Mouse (Mus musculus): ENCODE data around the gene Fbxo39.

Fbxo39 gene

GRCm38 (mm10) chr11:72314151-72314895, at the start of gene Fbxo39:
TSS of gene Fbxo39 (plus strand) at chr11:72314444.
- DNase-seq (ENCODE audit: low spot score): no peak

- no peak for DNase-seq (ENCODE audit: low spot score)
Measured at GRCm38 (mm10) chr11:72265483-72265882, 48.8 kb upstream of the Fbxo39 start.

- no peak for DNase-seq (ENCODE audit: low spot score)
Measured at GRCm38 (mm10) chr11:72266207-72266959, 47.9 kb upstream of the Fbxo39 start.

- no peak for DNase-seq (ENCODE audit: low spot score)
Measured at GRCm38 (mm10) chr11:72266960-72267560, 47.2 kb upstream of the Fbxo39 start, which contains the start of gene Slc13a5. TSS of gene Slc13a5 (minus strand) at chr11:72267222.

- DNase-seq (ENCODE audit: low spot score): no peak
Measured at GRCm38 (mm10) chr11:72271761-72272160, 42.5 kb upstream of the Fbxo39 start.

- no peak for DNase-seq (ENCODE audit: low spot score)
Measured at GRCm38 (mm10) chr11:72273341-72273740, 40.9 kb upstream of the Fbxo39 start.

- no peak for DNase-seq (ENCODE audit: low spot score)
Measured at GRCm38 (mm10) chr11:72281143-72281851, 32.9 kb upstream of the Fbxo39 start.

- no peak for DNase-seq (ENCODE audit: low spot score)
Measured at GRCm38 (mm10) chr11:72281852-72282400, 32.3 kb upstream of the Fbxo39 start.

- DNase-seq (ENCODE audit: low spot score): no peak
Measured at GRCm38 (mm10) chr11:72283486-72284224, 30.6 kb upstream of the Fbxo39 start.

- DNase-seq (ENCODE audit: low spot score): no peak
Measured at GRCm38 (mm10) chr11:72284532-72285182, 29.6 kb upstream of the Fbxo39 start.

- no peak for DNase-seq (ENCODE audit: low spot score)
Measured at GRCm38 (mm10) chr11:72285971-72286480, 28.2 kb upstream of the Fbxo39 start.

GRCm38 (mm10) chr11:72286651-72287050, 27.6 kb upstream of the Fbxo39 start:
- no peak for DNase-seq (ENCODE audit: low spot score)

GRCm38 (mm10) chr11:72287126-72287525, 27.1 kb upstream of the Fbxo39 start:
- DNase-seq (ENCODE audit: low spot score): no peak

- DNase-seq (ENCODE audit: low spot score): no peak
Measured at GRCm38 (mm10) chr11:72287543-72287942, 26.7 kb upstream of the Fbxo39 start.

GRCm38 (mm10) chr11:72293116-72293515, 21.1 kb upstream of the Fbxo39 start:
- DNase-seq (ENCODE audit: low spot score): no peak

GRCm38 (mm10) chr11:72301334-72301733, 12.9 kb upstream of the Fbxo39 start, which contains the start of gene Xaf1:
TSS of gene Xaf1 (plus strand) at chr11:72301629.
- DNase-seq (ENCODE audit: low spot score): peak; percentile 31

GRCm38 (mm10) chr11:72302230-72302629, 12.0 kb upstream of the Fbxo39 start:
- no peak for DNase-seq (ENCODE audit: low spot score)

- no peak for DNase-seq (ENCODE audit: low spot score)
Measured at GRCm38 (mm10) chr11:72307461-72307860, 6.8 kb upstream of the Fbxo39 start.

GRCm38 (mm10) chr11:72308982-72309381, 5.3 kb upstream of the Fbxo39 start:
- DNase-seq (ENCODE audit: low spot score): no peak

- no peak for DNase-seq (ENCODE audit: low spot score)
Measured at GRCm38 (mm10) chr11:72310491-72310890, 3.8 kb upstream of the Fbxo39 start.

Data from MN1 (cell line).